Mouse (Mus musculus): Measurements from ENCODE around the gene Mss51. TPM values are rescaled to one million over a fixed set of nuclear protein-coding genes. Genes with fewer than 3 reads are reported as not detected.

Mss51 gene
- polyA plus RNA-seq (2014; fragmentation: Illumina TruSeq; extraction: RNeasy Lipid Tissue Mini Kit (QIAGEN cat#74804); ENCODE audit: low read depth, low replicate concordance), result 1.9 TPM

DNA sequence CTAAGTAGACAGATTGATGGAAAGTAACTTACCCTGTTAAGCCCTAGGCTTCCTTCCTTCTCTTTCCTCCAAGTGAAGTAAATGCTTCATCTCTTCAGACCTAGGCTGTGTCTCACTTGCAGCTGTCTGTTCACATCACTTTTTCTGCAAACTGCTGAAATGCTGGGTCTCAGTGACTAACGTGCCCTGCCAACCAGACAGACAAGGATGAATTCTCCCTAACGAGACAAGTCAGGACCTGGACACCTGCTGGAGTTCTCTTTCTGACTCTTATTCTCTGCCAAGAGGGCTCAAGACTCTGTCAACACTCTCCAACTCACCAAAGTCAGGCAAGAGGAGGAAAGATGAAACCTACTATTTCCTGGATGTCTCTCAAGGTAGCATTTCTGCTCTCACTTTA is at the start of gene Mss51:
Gene Mss51, minus strand, starts transcription at position 299 of the 400 bp plus-strand sequence.

DNA sequence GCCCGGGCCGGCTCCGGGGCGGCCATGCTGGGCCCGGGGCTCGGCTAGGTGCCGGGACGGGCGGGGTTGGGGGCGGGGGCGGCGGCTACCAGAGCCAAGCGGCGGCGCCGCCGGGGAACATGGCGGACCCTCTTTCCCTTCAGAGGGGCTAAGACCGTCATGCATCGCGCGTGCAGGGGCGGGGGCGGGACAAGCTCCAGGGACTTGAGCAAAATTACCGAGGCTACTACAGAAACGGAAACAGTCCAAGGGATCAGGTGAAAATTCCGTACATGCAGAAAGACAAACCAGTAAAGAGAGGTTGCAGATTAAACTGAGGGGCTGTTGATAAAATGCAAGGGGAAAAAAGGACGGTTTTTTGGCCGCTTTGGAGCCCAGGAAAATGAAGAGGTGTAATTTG is 49.7 kb upstream of the Mss51 start, which contains the start of gene Ppp3cb:
Gene Ppp3cb, minus strand, starts transcription at position 159 of the 400 bp plus-strand sequence.

DNA sequence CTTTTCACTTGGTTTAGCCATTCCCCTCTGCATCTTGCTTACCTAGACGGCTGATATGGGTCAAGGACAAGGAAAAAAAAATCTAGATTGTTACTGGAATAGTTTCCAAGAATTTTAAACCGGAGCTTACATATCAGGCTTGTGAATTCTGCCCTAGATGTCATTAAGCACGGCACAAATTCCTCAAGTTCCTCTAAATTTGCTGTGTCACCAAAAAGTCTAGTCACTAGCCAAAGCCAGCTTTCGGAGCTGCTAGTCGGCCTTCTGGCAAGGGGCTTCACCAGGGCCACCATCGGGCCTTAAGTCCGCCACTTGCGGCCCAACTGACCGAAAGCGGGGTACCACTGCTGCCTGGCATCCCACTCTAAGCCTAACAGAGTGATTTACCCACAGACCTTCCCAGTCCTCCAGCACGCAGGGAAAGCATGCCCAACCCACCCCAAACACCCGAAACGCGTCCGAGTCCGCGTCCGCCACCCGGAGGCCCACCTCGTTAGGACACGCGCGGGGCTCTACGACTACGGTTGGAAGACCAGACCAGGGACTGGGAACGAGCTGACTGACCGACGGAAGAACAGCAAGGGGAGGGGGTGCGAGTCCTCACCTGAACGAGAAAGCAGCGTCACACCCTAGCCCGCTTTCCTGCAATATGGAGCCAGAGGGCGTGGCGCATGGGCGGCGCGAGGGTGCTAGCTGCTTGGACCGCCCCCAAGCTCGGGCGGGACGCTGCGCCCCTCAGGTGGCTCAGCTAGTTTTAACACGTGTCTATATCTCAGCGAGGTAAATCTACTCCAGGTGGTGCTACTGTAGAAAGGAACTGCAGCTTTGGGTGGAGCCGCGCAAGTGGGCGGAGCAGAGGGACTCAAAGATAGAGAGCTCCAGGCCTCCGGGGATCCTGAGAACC is 17.2 kb downstream of the Mss51 start, which contains the start of gene Anxa7:
Gene Anxa7, minus strand, starts transcription at position 843 of the 904 bp plus-strand sequence.

DNA sequence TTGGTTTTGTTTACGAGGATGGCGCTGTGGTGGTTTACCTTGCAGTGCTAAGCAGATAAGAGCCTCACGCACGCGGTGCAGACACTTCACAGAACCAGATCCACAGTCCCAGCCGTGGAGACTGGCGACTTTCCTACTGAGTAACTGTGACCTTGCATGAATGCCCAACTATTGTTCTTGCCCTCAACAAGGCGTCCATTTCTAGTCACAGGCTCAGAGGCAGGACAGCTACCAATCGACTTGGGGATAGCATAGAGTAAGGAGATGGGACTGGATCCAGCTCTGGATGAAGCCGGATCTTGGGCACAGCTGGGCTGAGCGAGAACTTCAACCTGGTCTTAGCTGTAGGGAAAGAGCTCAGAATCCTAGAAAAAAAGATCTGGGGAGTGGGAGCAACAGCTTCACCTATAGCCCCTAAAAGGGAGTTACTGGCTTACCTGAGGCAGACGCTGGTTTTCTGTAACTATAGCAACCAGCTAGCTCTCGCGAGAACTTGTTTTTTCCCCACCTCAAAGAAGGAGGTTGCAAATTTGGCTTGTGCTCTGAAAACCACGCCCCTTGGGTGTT is 44.9 kb downstream of the Mss51 start, which contains the start of gene Cfap70:
Gene Cfap70, minus strand, starts transcription at position 462 of the 567 bp plus-strand sequence.

Other genes with a start within 250 kb of the Mss51 start
- gene Kcnk16, start 227.7 kb downstream of the Mss51 start, polyA plus RNA-seq (2014; fragmentation: Illumina TruSeq; extraction: RNeasy Lipid Tissue Mini Kit (QIAGEN cat#74804); ENCODE audit: low read depth, low replicate concordance), result not detected
- 11.7 TPM for gene Nudt13, start 202.2 kb downstream of the Mss51 start, polyA plus RNA-seq (2014; fragmentation: Illumina TruSeq; extraction: RNeasy Lipid Tissue Mini Kit (QIAGEN cat#74804); ENCODE audit: low read depth, low replicate concordance)
- gene Ecd, start 148.8 kb downstream of the Mss51 start, polyA plus RNA-seq (2014; fragmentation: Illumina TruSeq; extraction: RNeasy Lipid Tissue Mini Kit (QIAGEN cat#74804); ENCODE audit: low read depth, low replicate concordance), result 20.6 TPM
- gene Fam149b, start 148.7 kb downstream of the Mss51 start, polyA plus RNA-seq (2014; fragmentation: Illumina TruSeq; extraction: RNeasy Lipid Tissue Mini Kit (QIAGEN cat#74804); ENCODE audit: low read depth, low replicate concordance), result 37.5 TPM
- gene Dnajc9, start 108.0 kb downstream of the Mss51 start, polyA plus RNA-seq (2014; fragmentation: Illumina TruSeq; extraction: RNeasy Lipid Tissue Mini Kit (QIAGEN cat#74804); ENCODE audit: low read depth, low replicate concordance), result 59.5 TPM
- 6.3 TPM for gene Mrps16, start 103.3 kb downstream of the Mss51 start, polyA plus RNA-seq (2014; fragmentation: Illumina TruSeq; extraction: RNeasy Lipid Tissue Mini Kit (QIAGEN cat#74804); ENCODE audit: low read depth, low replicate concordance)
- not detected for gene Cfap70, start 44.7 kb downstream of the Mss51 start, polyA plus RNA-seq (2014; fragmentation: Illumina TruSeq; extraction: RNeasy Lipid Tissue Mini Kit (QIAGEN cat#74804); ENCODE audit: low read depth, low replicate concordance)
- gene Anxa7, start 16.8 kb downstream of the Mss51 start, polyA plus RNA-seq (2014; fragmentation: Illumina TruSeq; extraction: RNeasy Lipid Tissue Mini Kit (QIAGEN cat#74804); ENCODE audit: low read depth, low replicate concordance), result 223 TPM
- gene Ppp3cb, start 49.7 kb upstream of the Mss51 start, polyA plus RNA-seq (2014; fragmentation: Illumina TruSeq; extraction: RNeasy Lipid Tissue Mini Kit (QIAGEN cat#74804); ENCODE audit: low read depth, low replicate concordance), result 215 TPM
- 5.5 TPM for gene Usp54, start 144.2 kb upstream of the Mss51 start, polyA plus RNA-seq (2014; fragmentation: Illumina TruSeq; extraction: RNeasy Lipid Tissue Mini Kit (QIAGEN cat#74804); ENCODE audit: low read depth, low replicate concordance)
- gene Myoz1, start 159.6 kb upstream of the Mss51 start, polyA plus RNA-seq (2014; fragmentation: Illumina TruSeq; extraction: RNeasy Lipid Tissue Mini Kit (QIAGEN cat#74804); ENCODE audit: low read depth, low replicate concordance), result not detected
- not detected for gene Synpo2l, start 171.5 kb upstream of the Mss51 start, polyA plus RNA-seq (2014; fragmentation: Illumina TruSeq; extraction: RNeasy Lipid Tissue Mini Kit (QIAGEN cat#74804); ENCODE audit: low read depth, low replicate concordance)
- gene Sec24c, start 177.4 kb upstream of the Mss51 start, polyA plus RNA-seq (2014; fragmentation: Illumina TruSeq; extraction: RNeasy Lipid Tissue Mini Kit (QIAGEN cat#74804); ENCODE audit: low read depth, low replicate concordance), result 50.2 TPM
- gene Fut11, start 198.1 kb upstream of the Mss51 start, polyA plus RNA-seq (2014; fragmentation: Illumina TruSeq; extraction: RNeasy Lipid Tissue Mini Kit (QIAGEN cat#74804); ENCODE audit: low read depth, low replicate concordance), result 20.6 TPM
- 105 TPM for gene Chchd1, start 206.1 kb upstream of the Mss51 start, polyA plus RNA-seq (2014; fragmentation: Illumina TruSeq; extraction: RNeasy Lipid Tissue Mini Kit (QIAGEN cat#74804); ENCODE audit: low read depth, low replicate concordance)
- 6.8 TPM for gene Zswim8, start 210.7 kb upstream of the Mss51 start, polyA plus RNA-seq (2014; fragmentation: Illumina TruSeq; extraction: RNeasy Lipid Tissue Mini Kit (QIAGEN cat#74804); ENCODE audit: low read depth, low replicate concordance)
- 5.1 TPM for gene Ndst2, start 237.7 kb upstream of the Mss51 start, polyA plus RNA-seq (2014; fragmentation: Illumina TruSeq; extraction: RNeasy Lipid Tissue Mini Kit (QIAGEN cat#74804); ENCODE audit: low read depth, low replicate concordance)